Mouse (Mus musculus) WW6 (cell line): ENCODE results near the gene Tfpi.
"Not testable (repeated sequence)": the region's sequence is repeated elsewhere in the genome, so short reads cannot be mapped to it uniquely, and the experiment has no call there.

ENCODE experiments used
- DNase-seq: peaks from one replicate; pipeline ENCODE4 v3.0.0-alpha.2; 2013; ENCODE audit warnings: low read depth, low spot score

Tfpi gene

GRCm38 (mm10) chr2:84476577-84476976 lies at the start of gene Tfpi:
Tfpi (minus strand) TSS chr2:84476775.
- DNase-seq, result no peak

- DNase-seq, result no peak
Observed at GRCm38 (mm10) chr2:84526221-84526620, 49.6 kb upstream of the Tfpi start.

- DNase-seq, result no peak
Observed at GRCm38 (mm10) chr2:84525806-84526205, 49.2 kb upstream of the Tfpi start.

- no peak for DNase-seq
Observed at GRCm38 (mm10) chr2:84525047-84525446, 48.5 kb upstream of the Tfpi start.

GRCm38 (mm10) chr2:84523994-84524393 lies 47.4 kb upstream of the Tfpi start:
- DNase-seq, result no peak

GRCm38 (mm10) chr2:84523103-84523865 lies 46.7 kb upstream of the Tfpi start:
- no peak for DNase-seq

GRCm38 (mm10) chr2:84519514-84520067 lies 43.0 kb upstream of the Tfpi start:
- DNase-seq, result no peak

GRCm38 (mm10) chr2:84518767-84519166 lies 42.2 kb upstream of the Tfpi start:
- DNase-seq, result no peak

GRCm38 (mm10) chr2:84513281-84513680 lies 36.7 kb upstream of the Tfpi start:
- no peak for DNase-seq

- no peak for DNase-seq
Observed at GRCm38 (mm10) chr2:84511508-84511907, 34.9 kb upstream of the Tfpi start.

GRCm38 (mm10) chr2:84511036-84511435 lies 34.5 kb upstream of the Tfpi start:
- DNase-seq, result no peak

- not testable (repeated sequence) for DNase-seq
Observed at GRCm38 (mm10) chr2:84504954-84505394, 28.4 kb upstream of the Tfpi start.

GRCm38 (mm10) chr2:84504285-84504684 lies 27.7 kb upstream of the Tfpi start:
- no peak for DNase-seq

- no peak for DNase-seq
Observed at GRCm38 (mm10) chr2:84498921-84499320, 22.3 kb upstream of the Tfpi start.

- no peak for DNase-seq
Observed at GRCm38 (mm10) chr2:84495108-84495507, 18.5 kb upstream of the Tfpi start.

- no peak for DNase-seq
Observed at GRCm38 (mm10) chr2:84493626-84494025, 17.1 kb upstream of the Tfpi start.

- DNase-seq, result no peak
Observed at GRCm38 (mm10) chr2:84491715-84492114, 15.1 kb upstream of the Tfpi start.

- DNase-seq, result no peak
Observed at GRCm38 (mm10) chr2:84487705-84488291, 11.2 kb upstream of the Tfpi start.

GRCm38 (mm10) chr2:84481863-84482262 lies 5.3 kb upstream of the Tfpi start:
- no peak for DNase-seq

- no peak for DNase-seq
Observed at GRCm38 (mm10) chr2:84479036-84479435, 2.5 kb upstream of the Tfpi start.

GRCm38 (mm10) chr2:84477759-84478158 lies 1.2 kb upstream of the Tfpi start:
- no peak for DNase-seq

GRCm38 (mm10) chr2:84476131-84476530 lies 444 bp downstream of the Tfpi start:
- no peak for DNase-seq

GRCm38 (mm10) chr2:84475601-84476000 lies 974 bp downstream of the Tfpi start:
- DNase-seq, result no peak
